Comparison of ENCODE assay signal across 23 mouse cellular contexts in genomic region chr6:120469268-120469667, GRCm38 (mm10). TPM values are rescaled to one million over a fixed set of nuclear protein-coding genes. Genes with fewer than 3 reads are reported as not detected.
DNase-seq lines count a peak whose midpoint lies in the region; ATAC-seq and TF ChIP-seq lines count a peak whose summit lies in the region.
"Had no signal": no experiment of that assay in that cellular context is flagged by ENCODE, and none has a peak within 500 bp of the region (broad histone marks: within the 10 kb centered on the region; RNA-seq: fewer than 3 reads in every experiment).

No protein-coding gene starts in this region.

- H3K9ac ChIP-seq in kidney, postnatal 0 days (ENCODE audit: low read depth, low read length): no peak overlapping the region
- H3K9ac ChIP-seq in midbrain, postnatal 0 days (replicated peaks; ENCODE audit: low read length, poor library complexity, severe bottlenecking): no peak overlapping the region
- no peak overlapping the region for H3K9ac ChIP-seq in midbrain, embryonic 14.5 days (replicated peaks; ENCODE audit: low read length)
- H3K9ac ChIP-seq: limb, embryonic 13.5 days; liver, embryonic 15.5 days; stomach, embryonic 15.5 days had no signal

- H3K4me2 ChIP-seq in kidney, postnatal 0 days (ENCODE audit: low read length): no peak overlapping the region
- no peak overlapping the region for H3K4me2 ChIP-seq in midbrain, postnatal 0 days (ENCODE audit: low read depth, low read length, poor library complexity, severe bottlenecking)
- H3K4me2 ChIP-seq in midbrain, embryonic 14.5 days (ENCODE audit: low read length): no peak overlapping the region
- H3K4me2 ChIP-seq: limb, embryonic 13.5 days; liver, embryonic 15.5 days; stomach, embryonic 15.5 days had no signal

- 71% methylated on average over 3 of the region's 3 CpGs for WGBS in kidney, postnatal 0 days
- WGBS in midbrain, postnatal 0 days: 78% methylated on average over 3 of the region's 3 CpGs
- WGBS in midbrain, embryonic 14.5 days: 73% methylated on average over 3 of the region's 3 CpGs

- H3K27ac ChIP-seq in kidney, postnatal 0 days: no peak overlapping the region
- H3K27ac ChIP-seq in midbrain, postnatal 0 days (ENCODE audit: low read depth, low read length): no peak overlapping the region
- H3K27ac ChIP-seq in midbrain, embryonic 14.5 days (replicated peaks; ENCODE audit: low read depth, low read length): no peak overlapping the region
- H3K27ac ChIP-seq: forebrain, embryonic 10.5 days; gastrocnemius, adult 2 months; heart, embryonic 10.5 days; limb, embryonic 13.5 days; midbrain, embryonic 10.5 days; stomach, embryonic 15.5 days had no signal

- TF ChIP-seq CTCF in kidney, postnatal 0 days (IDR thresholded peaks at IDR 0.05; ENCODE audit: low read depth): peak; percentile 23; the same call in 1 of the 2 replicates
- TF ChIP-seq CTCF in midbrain, postnatal 0 days (IDR thresholded peaks at IDR 0.05): peak; percentile 34; the same call in 1 of the 2 replicates

- H3K4me3 ChIP-seq in kidney, postnatal 0 days (replicated peaks; ENCODE audit: low read depth, low read length): no peak overlapping the region
- no peak overlapping the region for H3K4me3 ChIP-seq in midbrain, postnatal 0 days (ENCODE audit: low read depth, low read length)
- no peak overlapping the region for H3K4me3 ChIP-seq in midbrain, embryonic 14.5 days (replicated peaks; ENCODE audit: low read depth, low read length)
- H3K4me3 ChIP-seq: forebrain, embryonic 10.5 days; gastrocnemius, adult 2 months; heart, embryonic 10.5 days; limb, embryonic 13.5 days; liver, embryonic 15.5 days; midbrain, embryonic 10.5 days; stomach, embryonic 15.5 days had no signal

- DNase-seq in kidney, postnatal 0 days (ENCODE audit: low spot score): no peak
- no peak for DNase-seq in kidney, postnatal 10 days
- no peak for DNase-seq in midbrain, postnatal 0 days (ENCODE audit: low spot score)
- no peak for DNase-seq in midbrain, embryonic 14.5 days
- DNase-seq in B cell, adult 2 months: peak; percentile 38 to 39
- DNase-seq in naive thymus-derived CD4-positive, alpha-beta T cell, adult 2 months (ENCODE audit: low read depth): peak; percentile 39
- no peak for DNase-seq in cerebellum, postnatal 25 days
- DNase-seq: adrenal gland, adult 2 months; cerebellum, adult 11-12 months; cerebellum, postnatal 10 days; gastrocnemius, adult 2 months; kidney, adult 2 months; kidney, postnatal 14 days; lung, postnatal 10 days; right cerebral cortex, postnatal 14 days; thymus, adult 18-20 months had no signal

- no peaks in the 10 kb centered on the region for H3K9me3 ChIP-seq in kidney, postnatal 0 days (replicated peaks; ENCODE audit: low read length)
- H3K9me3 ChIP-seq in midbrain, postnatal 0 days (ENCODE audit: low read length): no peaks in the 10 kb centered on the region
- H3K9me3 ChIP-seq in midbrain, embryonic 14.5 days (ENCODE audit: control insufficient read depth, low read length): no peaks in the 10 kb centered on the region
- H3K9me3 ChIP-seq: forebrain, embryonic 10.5 days; G1E; heart, embryonic 10.5 days; limb, embryonic 13.5 days; liver, embryonic 15.5 days; midbrain, embryonic 10.5 days; stomach, embryonic 15.5 days had no signal

- H3K36me3 ChIP-seq in kidney, postnatal 0 days (ENCODE audit: insufficient read depth, low read length): no peaks in the 10 kb centered on the region
- H3K36me3 ChIP-seq in midbrain, postnatal 0 days (ENCODE audit: insufficient read depth, low read length): no peaks in the 10 kb centered on the region
- H3K36me3 ChIP-seq in midbrain, embryonic 14.5 days (ENCODE audit: control insufficient read depth, insufficient read depth, low read length): no peaks in the 10 kb centered on the region
- H3K36me3 ChIP-seq: forebrain, embryonic 10.5 days; heart, embryonic 10.5 days; limb, embryonic 13.5 days; midbrain, embryonic 10.5 days; stomach, embryonic 15.5 days had no signal

- no peaks in the 10 kb centered on the region for H3K27me3 ChIP-seq in kidney, postnatal 0 days (ENCODE audit: insufficient read depth, low read length)
- H3K27me3 ChIP-seq in midbrain, postnatal 0 days (ENCODE audit: insufficient read depth, low read length): no peaks in the 10 kb centered on the region; the same call in 1 of the 2 replicates
- peaks cover 3% of the 10 kb centered on the region; the same call in 1 of the 2 replicates for H3K27me3 ChIP-seq in midbrain, embryonic 14.5 days (ENCODE audit: control insufficient read depth, insufficient read depth, low read length)
- H3K27me3 ChIP-seq: liver, embryonic 15.5 days had no signal

- H3K4me1 ChIP-seq in kidney, postnatal 0 days (replicated peaks; ENCODE audit: insufficient read depth, low read length): no peaks in the 10 kb centered on the region; the same call in 1 of the 2 replicates
- H3K4me1 ChIP-seq in midbrain, postnatal 0 days (ENCODE audit: insufficient read depth, low read length): peaks cover 5% of the 10 kb centered on the region; the same call in 1 of the 2 replicates
- H3K4me1 ChIP-seq in midbrain, embryonic 14.5 days (ENCODE audit: control insufficient read depth, insufficient read depth, low read length): peaks cover 13% of the 10 kb centered on the region
- H3K4me1 ChIP-seq: stomach, embryonic 15.5 days had no signal

- ATAC-seq in kidney, postnatal 0 days (replicated peaks; ENCODE audit: low FRiP score, low read depth): no peak
- ATAC-seq in midbrain, postnatal 0 days (ENCODE audit: low FRiP score): no peak
- no peak for ATAC-seq in midbrain, embryonic 14.5 days (ENCODE audit: low FRiP score, low TSS enrichment)

RNA-seq across cellular contexts. Expression of gene Il17ra, which starts 6.2 kb away (rescaled TPM):
- 3.8 and 5.2 TPM in 2 replicates for polyA plus RNA-seq in kidney, postnatal 0 days (2015; fragmentation: Nextera tagmentation; extraction: Ambion mirVana)
- 2.1 and 4.9 TPM in 2 replicates for total RNA-seq in midbrain, postnatal 0 days (2014; rRNA removed)
- 2.0 and 2.3 TPM in 2 replicates for polyA plus RNA-seq in midbrain, postnatal 0 days (2015; fragmentation: Nextera tagmentation; extraction: Ambion mirVana)
- 1.6 and 2.8 TPM in 2 replicates for polyA plus RNA-seq in midbrain, embryonic 14.5 days (2014; fragmentation: Nextera tagmentation; extraction: Ambion mirVana)

RNA-seq across cellular contexts. Expression of gene Tmem121b, which starts 24.3 kb away (rescaled TPM):
- polyA plus RNA-seq in kidney, postnatal 0 days (2015; fragmentation: Nextera tagmentation; extraction: Ambion mirVana): 0.12 and 0.13 TPM in 2 replicates
- total RNA-seq in midbrain, postnatal 0 days (2014; rRNA removed): 27.2 and 30.5 TPM in 2 replicates
- 2.5 and 2.7 TPM in 2 replicates for polyA plus RNA-seq in midbrain, postnatal 0 days (2015; fragmentation: Nextera tagmentation; extraction: Ambion mirVana)
- 4.4 and 6.3 TPM in 2 replicates for polyA plus RNA-seq in midbrain, embryonic 14.5 days (2014; fragmentation: Nextera tagmentation; extraction: Ambion mirVana)
- total RNA-seq: gastrocnemius, adult 2 months had no signal
- polyA plus RNA-seq: G1E; liver, embryonic 15.5 days had no signal

Comparison
In these comparisons a context has a peak if more than half of its experiments do, and no peak if none do; other contexts are left out.
1. DNase-seq: peak in B cell, adult 2 months (2 of 2) and naive thymus-derived CD4-positive, alpha-beta T cell, adult 2 months (single experiment); none in kidney, postnatal 0 days (single experiment), kidney, postnatal 10 days (single experiment), midbrain, postnatal 0 days (single experiment), midbrain, embryonic 14.5 days (single experiment) and cerebellum, postnatal 25 days (0 of 2).